Mouse (Mus musculus) kidney, postnatal 0 days (tissue): ENCODE data around the gene Nup62cl. TPM values are rescaled to one million over a fixed set of nuclear protein-coding genes. Genes with fewer than 3 reads are reported as not detected.

Experiments used
- ATAC-seq: fragments of 200-750 bp; cut with Nextera tagmentation; replicated peaks from 2 replicates; pipeline ENCODE4 v1.8.0; 2017; ENCODE audit warnings: low read depth, moderate number of reproducible peaks, moderate TSS enrichment, moderate library complexity; ENCODE audit not compliant: low FRiP score
- DNase-seq: peaks from one replicate; pipeline ENCODE4 v3.0.0-alpha.2; 2016; ENCODE audit warnings: low spot score
- H3K27ac ChIP-seq: fragments of 300-500 bp; sonication (generic); 2 replicates; pipeline ENCODE4 v1.5.1; 2014; ENCODE audit warnings: mild to moderate bottlenecking
- H3K27me3 ChIP-seq: fragments of 300-500 bp; sonication (generic); 2 replicates; pipeline ENCODE4 v1.6.1; 2014; ENCODE audit warnings: low read length, mixed read lengths; ENCODE audit not compliant: insufficient read depth
- H3K36me3 ChIP-seq: fragments of 300-500 bp; sonication (generic); 2 replicates; pipeline ENCODE4 v1.6.1; 2014; ENCODE audit warnings: low read length, mixed read lengths; ENCODE audit not compliant: insufficient read depth
- H3K4me1 ChIP-seq: fragments of 300-500 bp; sonication (generic); replicated peaks from 2 replicates; pipeline ENCODE4 v1.6.1; 2014; ENCODE audit warnings: antibody characterized with exemption, low read length, mixed read lengths; ENCODE audit not compliant: insufficient read depth
- H3K4me2 ChIP-seq: fragments of 300-500 bp; sonication (generic); 2 replicates; pipeline ENCODE4 v1.6.1; 2014; ENCODE audit warnings: mild to moderate bottlenecking, low read length, moderate library complexity, mixed read lengths
- H3K4me3 ChIP-seq: fragments of 300-500 bp; sonication (generic); replicated peaks from 2 replicates; pipeline ENCODE4 v1.5.1; 2014; ENCODE audit warnings: low read depth, low read length
- H3K9ac ChIP-seq: fragments of 300-500 bp; sonication (generic); 2 replicates; pipeline ENCODE4 v1.6.1; 2014; ENCODE audit warnings: low read depth, low read length
- H3K9me3 ChIP-seq: fragments of 300-500 bp; sonication (generic); replicated peaks from 2 replicates; pipeline ENCODE4 v1.6.1; 2016; ENCODE audit warnings: low read length, inconsistent platforms, mixed read lengths
- CTCF ChIP-seq: IDR thresholded peaks from 2 replicates; pipeline ENCODE4 v1.5.1; 2016; ENCODE audit warnings: antibody characterized with exemption, low read depth, mild to moderate bottlenecking, moderate library complexity
- WGBS: fragments of 180-500 bp; shearing (Covaris S2); extraction: QIAGEN DNeasy Blood & Tissue Kit; methylation state at CpG from one replicate; pipeline ENCODE4 v1.1.7; 2014; 5-methylcytosine and 5-hydroxymethylcytosine counted together
- polyA plus RNA-seq: library from polyadenylated mRNA; unstranded; fragments of >200 nt; fragmentation: Nextera tagmentation; extraction: Ambion mirVana; gene quantifications from 2 replicates; pipeline ENCODE4 v1.2.1, GENCODE M21; 2015

The Nup62cl gene
- polyA plus RNA-seq = 0.91 and 1.4 TPM in 2 replicates

- ATAC-seq (peak; percentile 92), DNase-seq (peak; percentile 51)
- Histone ChIP-seq H3K36me3 (no peaks in the 10 kb centered on the region), H3K9me3 (peaks cover 4% of the 10 kb centered on the region), H3K27me3 (peaks cover 5% of the 10 kb centered on the region), H3K4me1 (no peaks in the 10 kb centered on the region), H3K4me3 (peak within 1 kb of the TSS; percentile 33), H3K9ac (no peak within 1 kb of the TSS), H3K4me2 (peak within 1 kb of the TSS; percentile 51), H3K27ac (no peak within 1 kb of the TSS)
- no peak for TF ChIP-seq CTCF
- WGBS = 36% methylated on average over 64 of the region's 64 CpGs
Measured at GRCm38 (mm10) chrX:140062135-140062975, at the start of gene Nup62cl, which contains the start of gene Pih1h3b. Nup62cl (minus strand) TSS chrX:140062712. Pih1h3b (plus strand) TSS chrX:140062879.

GRCm38 (mm10) chrX:140094066-140094465, 31.6 kb upstream of the Nup62cl start:
- TF ChIP-seq CTCF = no peak
- no peak overlapping the region for H3K4me3 ChIP-seq
- no peak for DNase-seq
- no peaks in the 10 kb centered on the region for H3K36me3 ChIP-seq
- 85% methylated on average over 2 of the region's 2 CpGs for WGBS
- H3K4me1 ChIP-seq = no peaks in the 10 kb centered on the region
- no peak overlapping the region for H3K4me2 ChIP-seq
- H3K27ac ChIP-seq = no peak overlapping the region
- no peaks in the 10 kb centered on the region for H3K9me3 ChIP-seq
- no peak for ATAC-seq
- H3K27me3 ChIP-seq = no peaks in the 10 kb centered on the region
- H3K9ac ChIP-seq = no peak overlapping the region

GRCm38 (mm10) chrX:140082535-140082934, 20.0 kb upstream of the Nup62cl start:
- WGBS = 91% methylated on average over 2 of the region's 2 CpGs
- no peaks in the 10 kb centered on the region for H3K4me1 ChIP-seq
- H3K9ac ChIP-seq = no peak overlapping the region
- no peaks in the 10 kb centered on the region for H3K9me3 ChIP-seq
- DNase-seq (no peak), ATAC-seq (no peak)
- TF ChIP-seq CTCF = no peak
- no peaks in the 10 kb centered on the region for H3K36me3 ChIP-seq
- H3K4me3 ChIP-seq = no peak overlapping the region
- H3K4me2 ChIP-seq = no peak overlapping the region
- no peak overlapping the region for H3K27ac ChIP-seq
- H3K27me3 ChIP-seq = no peaks in the 10 kb centered on the region

GRCm38 (mm10) chrX:140060886-140061874, 1.3 kb downstream of the Nup62cl start:
- DNase-seq = no peak
- H3K4me3 ChIP-seq = peak overlapping the region; percentile 33

GRCm38 (mm10) chrX:139998691-139999065, 63.8 kb downstream of the Nup62cl start:
- H3K27me3 ChIP-seq = no peaks in the 10 kb centered on the region
- H3K9me3 ChIP-seq = no peaks in the 10 kb centered on the region
- no peak overlapping the region for H3K27ac ChIP-seq
- no peak overlapping the region for H3K4me3 ChIP-seq
- H3K4me2 ChIP-seq = no peak overlapping the region
- no peak for ATAC-seq
- 79% methylated on average over 4 of the region's 4 CpGs for WGBS
- H3K9ac ChIP-seq = no peak overlapping the region
- no peak for DNase-seq
- no peaks in the 10 kb centered on the region for H3K36me3 ChIP-seq
- H3K4me1 ChIP-seq = no peaks in the 10 kb centered on the region
- TF ChIP-seq CTCF = no peak

More at GRCm38 (mm10) chrX:140060886-140061874, 1.3 kb downstream of the Nup62cl start:
- H3K36me3 ChIP-seq = no peaks in the 10 kb centered on the region
- peak; percentile 36 for ATAC-seq
- H3K9ac ChIP-seq = no peak overlapping the region
- no peak overlapping the region for H3K27ac ChIP-seq
- no peak for TF ChIP-seq CTCF
- peaks cover 3% of the 10 kb centered on the region for H3K27me3 ChIP-seq
- WGBS = 33% methylated on average over 77 of the region's 90 CpGs
- no peaks in the 10 kb centered on the region for H3K4me1 ChIP-seq
- H3K9me3 ChIP-seq = peaks cover 4% of the 10 kb centered on the region
- peak overlapping the region; percentile 51 for H3K4me2 ChIP-seq
